In genomic region chr12:45074611-45075342, GRCm38 (mm10) we compare ENCODE assay signal across 8 mouse cellular contexts. TPM values are rescaled to one million over a fixed set of nuclear protein-coding genes. Genes with fewer than 3 reads are reported as not detected.
A peak's percentile ranks its signal among the peaks of the same experiment; 100 is the strongest.
DNase-seq lines count a peak whose midpoint lies in the region; TF ChIP-seq lines count a peak whose summit lies in the region.

Gene Stxbp6, minus strand, starts transcription at chr12:45074709.

- H3K4me1 ChIP-seq in thymus, adult 2 months (replicated peaks; ENCODE audit: control insufficient read depth, insufficient read depth, low read length), result peaks cover 8% of the 10 kb centered on the region; the same call in 1 of the 2 replicates
- peaks cover 38% of the 10 kb centered on the region for H3K4me1 ChIP-seq in forebrain, embryonic 10.5 days
- H3K4me1 ChIP-seq in lung, adult 2 months (ENCODE audit: control insufficient read depth, insufficient read depth, low read length), result peaks cover 4% of the 10 kb centered on the region

- intact Hi-C loops in heart, postnatal 10 days (cut with DNase I), result loop anchor here (5.0 kb wide), 3 partner anchors 62 to 127 kb away; no protein-coding TSS in a partner anchor

- TF ChIP-seq CTCF in thymus, adult 2 months (IDR thresholded peaks at IDR 0.05; ENCODE audit: borderline replicate concordance, control insufficient read depth, extremely low read depth, insufficient read depth, low read length, poor library complexity), result no peak
- TF ChIP-seq CTCF in lung, adult 2 months (IDR thresholded peaks at IDR 0.05; ENCODE audit: insufficient read depth, low read length), result no peak

- 2% methylated on average over 20 of the region's 20 CpGs for WGBS in thymus, adult 2 months
- WGBS in forebrain, embryonic 10.5 days, result 2% methylated on average over 20 of the region's 20 CpGs
- under 1% methylated on average over 20 of the region's 20 CpGs for WGBS in large intestine, adult 2 months
- WGBS in lung, adult 2 months, result under 1% methylated on average over 20 of the region's 20 CpGs

- no peak within 1 kb of the TSS for H3K27ac ChIP-seq in thymus, adult 2 months (ENCODE audit: control insufficient read depth, insufficient read depth, low read length)
- H3K27ac ChIP-seq in forebrain, embryonic 10.5 days, result peak within 1 kb of the TSS; percentile 96

- no peak for TF ChIP-seq POLR2A in thymus, adult 2 months (IDR thresholded peaks at IDR 0.05; ENCODE audit: control insufficient read depth, extremely low read depth, insufficient read depth, low read length, poor library complexity)
- no peak for TF ChIP-seq POLR2A in lung, adult 2 months (IDR thresholded peaks at IDR 0.05; ENCODE audit: borderline replicate concordance, extremely low read depth, low read depth, low read length)

- no peak for DNase-seq in thymus, adult 2 months
- DNase-seq in thymus, adult 18-20 months, result no peak
- DNase-seq in forebrain, embryonic 10.5 days (ENCODE audit: extremely low spot score, low spot score), result peak; percentile 38
- DNase-seq in heart, postnatal 10 days, result peak; percentile 80 to 83
- DNase-seq in large intestine, adult 2 months (ENCODE audit: low read depth, low spot score), result peak; percentile 94
- DNase-seq in lung, adult 2 months, result peak; percentile 67
- DNase-seq in retina, embryonic 14.5 days (ENCODE audit: low spot score), result peak; percentile 61
- no peak for DNase-seq in MN1 (ENCODE audit: low spot score)

- H3K36me3 ChIP-seq in thymus, adult 2 months (ENCODE audit: control insufficient read depth, insufficient read depth, low read length), result no peaks in the 10 kb centered on the region
- H3K36me3 ChIP-seq in forebrain, embryonic 10.5 days (replicated peaks), result no peaks in the 10 kb centered on the region

- H3K4me3 ChIP-seq in thymus, adult 2 months (ENCODE audit: control insufficient read depth, insufficient read depth, low read length), result peak within 1 kb of the TSS; percentile 40
- H3K4me3 ChIP-seq in forebrain, embryonic 10.5 days, result peak within 1 kb of the TSS; percentile 81
- H3K4me3 ChIP-seq in lung, adult 2 months (replicated peaks; ENCODE audit: extremely low read depth, low read depth, low read length), result peak within 1 kb of the TSS; percentile 94

- no peaks in the 10 kb centered on the region for H3K9me3 ChIP-seq in forebrain, embryonic 10.5 days

- H3K27me3 ChIP-seq in thymus, adult 2 months (ENCODE audit: control insufficient read depth, insufficient read depth, low read length), result peaks cover 4% of the 10 kb centered on the region
- peaks cover 23% of the 10 kb centered on the region for H3K27me3 ChIP-seq in forebrain, embryonic 10.5 days (ENCODE audit: poor library complexity, severe bottlenecking)

RNA-seq across cellular contexts. Expression of gene Stxbp6, which starts in this region (rescaled TPM):
- polyA plus RNA-seq in thymus, adult 2 months (2012; rRNA removed), result 2.5 and 3.7 TPM in 2 replicates
- 15.2 and 15.9 TPM in 2 replicates for polyA plus RNA-seq in forebrain, embryonic 10.5 days (2016; fragmentation: Nextera tagmentation; extraction: Ambion mirVana)
- 10 to 100 TPM in 1 of 2 experiments, 1 to 10 TPM in 1; 9.6 to 12.9 TPM for total RNA-seq in heart, postnatal 10 days (2021)
- polyA plus RNA-seq in large intestine, adult 2 months (2012; rRNA removed), result 5.7 and 11.2 TPM in 2 replicates
- polyA plus RNA-seq in lung, adult 2 months (2012; rRNA removed), result 12.5 and 24.5 TPM in 2 replicates

Comparison
In these comparisons a context has a peak if more than half of its experiments do, and no peak if none do; other contexts are left out.
1. DNase-seq: peak in forebrain, embryonic 10.5 days (single experiment), heart, postnatal 10 days (2 of 2), large intestine, adult 2 months (single experiment), lung, adult 2 months (single experiment) and retina, embryonic 14.5 days (single experiment); none in thymus, adult 2 months (single experiment), thymus, adult 18-20 months (0 of 2) and MN1 (single experiment).
2. H3K4me3 ChIP-seq: peak in every context shown above with its lines; median percentile 94 in lung, adult 2 months; 81 in forebrain, embryonic 10.5 days; 40 in thymus, adult 2 months.